Mouse (Mus musculus): ENCODE data around the gene Ap3s2.

The Ap3s2 gene

GRCm38 (mm10) chr7:79846342-79846741 is 74.1 kb downstream of the Ap3s2 start:
- no peak for DNase-seq (ENCODE audit: low spot score in 2 of 2)

DNA sequence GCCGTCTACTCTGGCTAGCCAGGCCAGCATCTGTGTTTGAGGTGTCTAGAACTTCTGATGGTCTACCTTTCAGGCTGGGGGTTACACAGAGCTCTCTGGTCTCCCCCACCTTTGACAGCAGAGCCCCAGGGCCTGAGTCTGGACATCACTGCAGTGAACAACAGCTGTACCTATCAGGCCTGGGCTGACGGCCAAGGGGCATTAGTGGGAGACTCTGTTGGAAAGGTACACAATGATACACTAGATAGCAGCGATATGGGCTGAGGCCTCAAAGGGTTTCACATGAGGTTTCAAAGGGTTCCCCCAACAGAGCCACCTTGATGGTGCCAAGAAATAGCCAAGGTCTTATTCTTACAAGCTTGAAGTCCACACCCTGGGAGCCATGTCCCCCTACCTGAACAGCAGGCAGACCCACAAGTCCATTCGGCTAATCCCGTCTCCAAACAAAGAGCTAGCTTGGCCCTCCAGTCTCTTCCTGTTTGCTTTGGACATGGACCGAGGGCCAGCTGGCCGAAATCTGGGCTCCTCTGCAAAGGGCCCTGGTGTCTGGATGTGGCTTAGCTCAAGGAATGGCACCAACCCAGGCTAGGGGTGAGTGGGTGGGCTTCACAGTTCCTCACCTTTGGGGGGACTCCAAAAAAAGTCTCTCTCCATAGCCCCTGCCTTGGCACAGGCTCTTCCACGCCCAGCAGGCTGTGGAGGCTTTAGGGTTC is 76.2 kb downstream of the Ap3s2 start:
- DNase-seq (ENCODE audit: low spot score in 2 of 2): no peak

- DNase-seq (ENCODE audit: low spot score in 2 of 2): no peak
Observed at GRCm38 (mm10) chr7:79842163-79842562, 78.3 kb downstream of the Ap3s2 start.

DNA sequence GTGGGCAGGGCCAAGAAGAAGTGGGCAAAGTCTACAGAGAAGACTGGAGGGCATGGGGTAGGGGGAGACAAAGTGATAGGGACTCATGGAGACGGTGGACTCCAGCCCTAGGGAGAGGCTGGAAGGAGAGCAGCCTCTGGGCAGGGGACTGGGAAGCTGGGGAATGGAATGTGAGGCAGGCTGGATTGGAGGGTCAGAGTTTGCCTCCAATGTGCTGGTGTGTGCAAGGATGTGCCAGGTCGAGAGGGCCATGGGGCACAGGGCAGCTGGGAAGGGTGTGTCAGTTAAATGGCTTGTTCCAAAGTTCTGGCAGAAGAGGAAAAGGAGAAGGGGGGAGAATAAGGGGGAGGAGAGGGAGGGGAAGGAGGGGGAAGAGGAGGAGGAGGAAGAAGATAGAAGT is 83.2 kb downstream of the Ap3s2 start:
- no peak for DNase-seq (ENCODE audit: low spot score in 2 of 2)

DNA sequence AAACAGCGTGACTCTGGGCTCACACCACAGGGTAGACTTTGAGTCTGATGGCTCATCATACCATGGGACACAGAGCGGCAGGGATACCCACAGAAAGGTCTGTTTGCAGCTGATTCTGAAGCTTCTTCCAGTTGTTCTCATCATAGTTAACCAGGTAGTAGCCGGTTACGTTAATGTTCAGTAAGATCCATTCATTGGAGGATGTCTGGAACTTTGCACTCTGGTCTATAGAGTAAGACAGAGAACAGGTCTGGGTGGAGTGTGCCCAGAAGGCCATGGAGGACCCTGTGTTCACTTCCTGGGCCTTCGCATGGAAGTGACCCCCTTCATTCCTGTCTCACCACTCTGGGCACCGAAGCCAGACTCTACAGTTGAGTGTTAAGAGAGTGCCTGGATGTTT is 85.3 kb downstream of the Ap3s2 start:
- DNase-seq (ENCODE audit: low spot score in 2 of 2): no peak

- DNase-seq (ENCODE audit: low spot score in 2 of 2): no peak
Observed at GRCm38 (mm10) chr7:79832980-79833379, 87.5 kb downstream of the Ap3s2 start.

- DNase-seq (ENCODE audit: low spot score in 2 of 2): no peak
Observed at GRCm38 (mm10) chr7:79831585-79831984, 88.9 kb downstream of the Ap3s2 start.

GRCm38 (mm10) chr7:79831145-79831544 is 89.3 kb downstream of the Ap3s2 start:
- no peak for DNase-seq (ENCODE audit: low spot score in 2 of 2)

DNA sequence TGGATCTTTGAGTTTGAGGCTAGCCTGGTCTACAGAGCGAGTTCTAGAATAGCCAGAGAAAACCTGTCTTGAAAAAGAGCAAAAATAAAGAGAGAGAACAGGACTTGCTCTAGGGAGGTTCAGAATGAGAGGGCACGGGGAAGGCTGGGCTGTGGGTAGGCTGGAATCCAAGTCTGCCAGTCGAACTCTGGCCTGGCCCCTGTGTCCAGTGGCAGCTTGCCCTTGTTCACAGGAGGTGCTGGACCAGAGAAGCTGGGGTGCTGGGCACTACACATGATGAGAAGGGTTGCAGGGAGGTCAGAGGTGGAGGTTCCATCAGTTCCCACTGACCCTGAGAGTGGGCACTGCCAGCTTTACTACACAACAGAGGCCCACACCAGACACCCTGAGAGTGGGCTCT is 92.1 kb downstream of the Ap3s2 start:
- DNase-seq (ENCODE audit: low spot score in 2 of 2): no peak

All from spleen, postnatal 4 days (tissue).